Mouse (Mus musculus) adrenal gland, adult 18-20 months (tissue): Measurements from ENCODE around the gene Ifitm2. TPM values are rescaled to one million over a fixed set of nuclear protein-coding genes. Genes with fewer than 3 reads are reported as not detected.
A peak's percentile ranks its signal among the peaks of the same experiment; 100 is the strongest.

Experiments used
- DNase-seq, 2 experiments: peaks; one replicate each; pipeline ENCODE4 v3.0.0; 2021 to 2022; ENCODE audit warnings: low spot score in 2 of 2
- total RNA-seq, 2 experiments: library from RNA; stranded (reverse); gene quantifications; 1 replicate in 1 of 2; 2 replicates in 1 of 2; pipeline ENCODE4 v1.2.3; 2021

Gene Ifitm2
- total RNA-seq, 2 experiments from 2014 or later: 433 to 585 TPM

- DNase-seq: no peak
These were observed 47.6 kb downstream of the Ifitm2 start for GRCm38 (mm10) chr7:140908181-140908580.

- DNase-seq: no peak
These were observed 48.1 kb downstream of the Ifitm2 start for GRCm38 (mm10) chr7:140907697-140908096.

- DNase-seq: peak; percentile 33 to 34
These were observed 48.7 kb downstream of the Ifitm2 start for GRCm38 (mm10) chr7:140907131-140907530.

GRCm38 (mm10) chr7:140905642-140906081, 50.1 kb downstream of the Ifitm2 start:
- DNase-seq: no peak

Other genes starting within 250 kb of the Ifitm2 start
- 100 to 1,000 TPM; 200 to 317 TPM for gene Cyp2e1, start 192.2 kb downstream of the Ifitm2 start, total RNA-seq
- under 1 TPM in 1 of 2 experiments, not detected in 1; 0.19 TPM for gene Syce1, start 168.1 kb downstream of the Ifitm2 start, total RNA-seq
- gene Zfp941, start 133.8 kb downstream of the Ifitm2 start, total RNA-seq: 1 to 10 TPM; 2.0 to 2.8 TPM
- gene Urah, start 121.0 kb downstream of the Ifitm2 start, total RNA-seq: 1 to 10 TPM in 1 of 2 experiments, under 1 TPM in 1; 0.76 to 1.1 TPM
- gene Scgb1c1, start 110.4 kb downstream of the Ifitm2 start, total RNA-seq: not detected
- under 1 TPM; 0.26 to 0.40 TPM for gene Odf3, start 108.2 kb downstream of the Ifitm2 start, total RNA-seq
- under 1 TPM; 0.36 to 0.61 TPM for gene Gm45785, start 99.7 kb downstream of the Ifitm2 start, total RNA-seq
- gene Ric8a, start 99.0 kb downstream of the Ifitm2 start, total RNA-seq: 10 to 100 TPM; 49.5 to 65.5 TPM
- 10 to 100 TPM; 37.8 to 42.8 TPM for gene Bet1l, start 98.4 kb downstream of the Ifitm2 start, total RNA-seq
- gene Psmd13, start 74.0 kb downstream of the Ifitm2 start, total RNA-seq: 100 to 1,000 TPM; 100 to 116 TPM
- gene Sirt3, start 73.7 kb downstream of the Ifitm2 start, total RNA-seq: 10 to 100 TPM; 28.6 to 45.7 TPM
- 1,000 to 10,000 TPM; 1,018 to 1,993 TPM for gene Cox8b, start 55.5 kb downstream of the Ifitm2 start, total RNA-seq
- 1 to 10 TPM in 1 of 2 experiments, under 1 TPM in 1; 0.96 to 1.5 TPM for gene Nlrp6, start 35.1 kb downstream of the Ifitm2 start, total RNA-seq
- gene Pgghg, start 14.6 kb downstream of the Ifitm2 start, total RNA-seq: 10 to 100 TPM; 30.4 to 32.3 TPM
- 1 to 10 TPM; 1.4 to 1.7 TPM for gene Ifitm5, start 5.7 kb downstream of the Ifitm2 start, total RNA-seq
- 1 to 10 TPM in 1 of 2 experiments, not detected in 1; 1.2 TPM for gene Gm45717, start 50 bp downstream of the Ifitm2 start, total RNA-seq
- gene Ifitm1, start 11.2 kb upstream of the Ifitm2 start, total RNA-seq: 1 to 10 TPM; 6.9 to 9.8 TPM
- 100 to 1,000 TPM in 1 of 2 experiments, 10 to 100 TPM in 1; 94.2 to 155 TPM for gene Ifitm3, start 54.8 kb upstream of the Ifitm2 start, total RNA-seq
- gene Ifitm6, start 61.9 kb upstream of the Ifitm2 start, total RNA-seq: under 1 TPM; 0.64 to 0.66 TPM
- gene Gm17387, start 73.1 kb upstream of the Ifitm2 start, total RNA-seq: not detected
- gene B4galnt4, start 105.1 kb upstream of the Ifitm2 start, total RNA-seq: 1 to 10 TPM; 1.3 to 2.7 TPM
- gene Pkp3, start 122.2 kb upstream of the Ifitm2 start, total RNA-seq: 1 to 10 TPM; 1.8 to 3.3 TPM
- 1 to 10 TPM; 2.0 to 2.7 TPM for gene Sigirr, start 144.6 kb upstream of the Ifitm2 start, total RNA-seq
- under 1 TPM; 0.20 to 0.32 TPM for gene Ano9, start 161.8 kb upstream of the Ifitm2 start, total RNA-seq
- 10 to 100 TPM; 39.2 to 40.4 TPM for gene Ptdss2, start 166.4 kb upstream of the Ifitm2 start, total RNA-seq
- gene Rnh1, start 216.9 kb upstream of the Ifitm2 start, total RNA-seq: 100 to 1,000 TPM; 218 to 327 TPM
- gene Hras, start 238.0 kb upstream of the Ifitm2 start, total RNA-seq: 10 to 100 TPM; 87.8 to 99.7 TPM
- gene Lrrc56, start 238.2 kb upstream of the Ifitm2 start, total RNA-seq: 1 to 10 TPM; 3.9 to 6.9 TPM